Mouse (Mus musculus): Measurements from ENCODE around the gene 1700010I14Rik. TPM values are rescaled to one million over a fixed set of nuclear protein-coding genes. Genes with fewer than 3 reads are reported as not detected.

1700010I14Rik gene
- total and polyA plus RNA-seq, 3 experiments: 0.12 to 0.29 (median 0.23) TPM

GRCm38 (mm10) chr17:8976745-8977144 is 11.4 kb upstream of the 1700010I14Rik start:
- Histone ChIP-seq H3K9ac (ENCODE audit: low read depth, low read length) (no peak overlapping the region), H3K36me3 (ENCODE audit: control insufficient read depth, insufficient read depth, low read length) (no peaks in the 10 kb centered on the region), H3K27me3 (ENCODE audit: control insufficient read depth, insufficient read depth, low read length) (no peaks in the 10 kb centered on the region), H3K79me2 (replicated peaks; ENCODE audit: control insufficient read depth, insufficient read depth, low read length) (no peaks in the 10 kb centered on the region), H3K4me3 (no peak overlapping the region), H3K4me1 (ENCODE audit: control insufficient read depth, insufficient read depth, low read length) (no peaks in the 10 kb centered on the region), H3K27ac (no peak overlapping the region)
- DNase-seq: no peak
- TF ChIP-seq CTCF (IDR thresholded peaks at IDR 0.05) (no peak), EP300 (IDR thresholded peaks at IDR 0.05; ENCODE audit: insufficient read depth, low read depth, low read length) (no peak), POLR2A (IDR thresholded peaks at IDR 0.05; ENCODE audit: insufficient read depth, low read depth, low read length) (no peak)
- intact Hi-C loops (cut with DNase I): no loop called here
- WGBS: 88% methylated on average over 6 of the region's 6 CpGs

GRCm38 (mm10) chr17:8977271-8977670 is 10.9 kb upstream of the 1700010I14Rik start:
- Histone ChIP-seq H3K27me3 (ENCODE audit: control insufficient read depth, insufficient read depth, low read length) (no peaks in the 10 kb centered on the region), H3K36me3 (ENCODE audit: control insufficient read depth, insufficient read depth, low read length) (no peaks in the 10 kb centered on the region), H3K79me2 (replicated peaks; ENCODE audit: control insufficient read depth, insufficient read depth, low read length) (no peaks in the 10 kb centered on the region), H3K27ac (no peak overlapping the region), H3K9ac (ENCODE audit: low read depth, low read length) (no peak overlapping the region), H3K4me3 (no peak overlapping the region), H3K4me1 (ENCODE audit: control insufficient read depth, insufficient read depth, low read length) (no peaks in the 10 kb centered on the region)
- DNase-seq: no peak
- intact Hi-C loops (cut with DNase I): no loop called here
- TF ChIP-seq EP300 (IDR thresholded peaks at IDR 0.05; ENCODE audit: insufficient read depth, low read depth, low read length) (no peak), POLR2A (IDR thresholded peaks at IDR 0.05; ENCODE audit: insufficient read depth, low read depth, low read length) (no peak), CTCF (IDR thresholded peaks at IDR 0.05) (no peak)
- WGBS: 77% methylated on average over 2 of the region's 2 CpGs

DNA sequence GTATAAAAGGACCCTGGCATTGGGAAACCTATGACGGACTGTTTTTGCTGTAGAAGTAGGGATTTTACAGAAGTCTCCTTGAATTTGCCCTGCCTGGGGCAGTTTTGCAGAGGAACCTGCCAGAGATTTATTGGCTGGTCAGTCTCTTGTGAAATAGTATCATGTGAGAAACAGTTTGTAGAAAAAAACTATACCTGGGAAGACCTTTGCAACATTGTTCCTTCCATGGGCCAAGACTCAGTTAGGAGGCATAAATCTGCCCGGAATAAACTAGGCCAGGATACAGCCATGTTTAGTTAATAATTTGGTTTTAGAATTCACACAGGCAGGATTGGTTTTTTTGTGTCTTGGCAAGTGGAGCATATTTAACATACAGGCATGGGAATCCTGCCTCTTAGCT is 4.6 kb upstream of the 1700010I14Rik start:
- intact Hi-C loops (cut with DNase I): no loop called here
- no peaks in the 10 kb centered on the region; the same call in 1 of the 2 replicates for H3K4me1 ChIP-seq (ENCODE audit: control insufficient read depth, insufficient read depth, low read length)
- TF ChIP-seq POLR2A (IDR thresholded peaks at IDR 0.05; ENCODE audit: insufficient read depth, low read depth, low read length) (no peak), EP300 (IDR thresholded peaks at IDR 0.05; ENCODE audit: insufficient read depth, low read depth, low read length) (no peak), CTCF (IDR thresholded peaks at IDR 0.05) (no peak)
- no peak for DNase-seq
- no peak overlapping the region for H3K9ac ChIP-seq (ENCODE audit: low read depth, low read length)
- no peaks in the 10 kb centered on the region for H3K79me2 ChIP-seq (replicated peaks; ENCODE audit: control insufficient read depth, insufficient read depth, low read length)
- no peak overlapping the region for H3K27ac ChIP-seq
- H3K27me3 ChIP-seq (ENCODE audit: control insufficient read depth, insufficient read depth, low read length): no peaks in the 10 kb centered on the region
- H3K36me3 ChIP-seq (ENCODE audit: control insufficient read depth, insufficient read depth, low read length): no peaks in the 10 kb centered on the region
- no peak overlapping the region for H3K4me3 ChIP-seq
- 74% methylated on average over 2 of the region's 2 CpGs for WGBS

DNA sequence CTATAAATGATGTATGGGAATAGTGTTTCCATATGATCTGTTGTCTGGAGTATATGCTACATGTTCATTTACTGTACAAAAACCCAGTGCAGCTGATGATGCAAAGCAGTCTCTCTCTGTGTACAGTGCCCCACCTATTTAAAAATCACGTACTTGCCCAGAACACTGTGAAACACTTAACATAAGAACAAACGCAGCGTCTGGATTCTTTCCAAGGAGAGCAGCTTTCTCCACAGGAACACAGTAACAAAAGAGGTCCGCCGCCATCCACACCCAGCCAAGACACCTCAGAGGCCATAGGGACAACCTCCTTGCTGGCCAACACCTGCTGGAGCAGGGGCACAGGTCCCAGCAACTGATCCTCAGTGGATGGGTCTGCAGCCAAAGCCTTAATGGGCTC is 2.4 kb upstream of the 1700010I14Rik start:
- Histone ChIP-seq H3K4me1 (ENCODE audit: control insufficient read depth, insufficient read depth, low read length) (no peaks in the 10 kb centered on the region; the same call in 1 of the 2 replicates), H3K36me3 (ENCODE audit: control insufficient read depth, insufficient read depth, low read length) (no peaks in the 10 kb centered on the region), H3K27me3 (ENCODE audit: control insufficient read depth, insufficient read depth, low read length) (no peaks in the 10 kb centered on the region), H3K4me3 (no peak overlapping the region), H3K27ac (no peak overlapping the region), H3K79me2 (replicated peaks; ENCODE audit: control insufficient read depth, insufficient read depth, low read length) (no peaks in the 10 kb centered on the region), H3K9ac (ENCODE audit: low read depth, low read length) (no peak overlapping the region)
- TF ChIP-seq EP300 (IDR thresholded peaks at IDR 0.05; ENCODE audit: insufficient read depth, low read depth, low read length) (no peak), CTCF (IDR thresholded peaks at IDR 0.05) (no peak), POLR2A (IDR thresholded peaks at IDR 0.05; ENCODE audit: insufficient read depth, low read depth, low read length) (no peak)
- DNase-seq: no peak
- 35% methylated on average over 5 of the region's 5 CpGs for WGBS
- intact Hi-C loops (cut with DNase I): no loop called here

DNA sequence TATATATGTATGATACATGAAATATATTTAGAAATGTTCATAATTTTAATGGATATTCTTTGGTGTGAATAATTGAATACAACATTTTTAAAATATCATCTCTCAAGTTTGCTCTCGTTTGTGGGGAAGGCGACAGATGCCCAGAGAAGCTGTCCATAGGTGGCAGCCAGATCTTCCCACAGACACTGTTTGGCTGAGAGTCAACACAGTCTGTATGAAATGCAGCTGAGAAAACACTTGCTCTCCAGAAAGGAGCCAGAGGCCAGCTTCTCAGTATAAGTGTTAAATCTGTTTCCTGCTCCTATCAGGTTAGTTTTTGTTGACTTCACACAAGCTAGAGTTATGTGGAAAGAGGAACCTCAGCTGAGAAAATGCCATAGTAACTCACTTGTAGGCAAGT is 1.6 kb upstream of the 1700010I14Rik start:
- H3K9ac ChIP-seq (ENCODE audit: low read depth, low read length): no peak overlapping the region
- H3K79me2 ChIP-seq (replicated peaks; ENCODE audit: control insufficient read depth, insufficient read depth, low read length): no peaks in the 10 kb centered on the region
- 49% methylated on average over 2 of the region's 2 CpGs for WGBS
- TF ChIP-seq EP300 (IDR thresholded peaks at IDR 0.05; ENCODE audit: insufficient read depth, low read depth, low read length): no peak
- no peak for TF ChIP-seq POLR2A (IDR thresholded peaks at IDR 0.05; ENCODE audit: insufficient read depth, low read depth, low read length)
- TF ChIP-seq CTCF (IDR thresholded peaks at IDR 0.05): no peak
- intact Hi-C loops (cut with DNase I): no loop called here
- no peaks in the 10 kb centered on the region for H3K36me3 ChIP-seq (ENCODE audit: control insufficient read depth, insufficient read depth, low read length)
- no peaks in the 10 kb centered on the region for H3K27me3 ChIP-seq (ENCODE audit: control insufficient read depth, insufficient read depth, low read length)
- no peaks in the 10 kb centered on the region; the same call in 1 of the 2 replicates for H3K4me1 ChIP-seq (ENCODE audit: control insufficient read depth, insufficient read depth, low read length)
- no peak overlapping the region for H3K4me3 ChIP-seq
- H3K27ac ChIP-seq: no peak overlapping the region
- no peak for DNase-seq

DNA sequence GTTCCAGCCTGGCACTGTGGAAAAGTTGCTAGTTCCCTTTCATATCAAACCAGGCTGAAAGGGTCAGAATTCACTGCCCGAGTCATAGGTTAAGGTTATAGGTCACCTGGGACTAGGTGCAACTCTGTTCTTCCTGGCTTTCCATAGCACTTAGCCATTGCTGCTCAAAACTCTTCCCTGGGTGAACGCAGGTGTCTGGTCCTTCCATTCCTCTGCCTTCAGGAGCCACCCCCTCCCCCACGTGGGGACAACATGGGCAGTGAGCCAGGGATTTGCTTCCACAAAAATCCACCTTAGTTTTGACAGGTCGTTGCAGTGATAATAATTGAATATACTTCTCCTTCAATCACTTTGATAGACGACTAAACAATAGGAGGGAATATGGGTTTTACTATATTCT is 764 bp upstream of the 1700010I14Rik start:
- WGBS: 78% methylated on average over 5 of the region's 5 CpGs
- TF ChIP-seq POLR2A (IDR thresholded peaks at IDR 0.05; ENCODE audit: insufficient read depth, low read depth, low read length) (no peak), EP300 (IDR thresholded peaks at IDR 0.05; ENCODE audit: insufficient read depth, low read depth, low read length) (no peak), CTCF (IDR thresholded peaks at IDR 0.05) (no peak)
- no peak for DNase-seq
- H3K27ac ChIP-seq: no peak overlapping the region
- H3K4me1 ChIP-seq (ENCODE audit: control insufficient read depth, insufficient read depth, low read length): no peaks in the 10 kb centered on the region; the same call in 1 of the 2 replicates
- no peak overlapping the region for H3K4me3 ChIP-seq
- H3K27me3 ChIP-seq (ENCODE audit: control insufficient read depth, insufficient read depth, low read length): no peaks in the 10 kb centered on the region
- H3K9ac ChIP-seq (ENCODE audit: low read depth, low read length): no peak overlapping the region
- no peaks in the 10 kb centered on the region for H3K79me2 ChIP-seq (replicated peaks; ENCODE audit: control insufficient read depth, insufficient read depth, low read length)
- no peaks in the 10 kb centered on the region for H3K36me3 ChIP-seq (ENCODE audit: control insufficient read depth, insufficient read depth, low read length)
- intact Hi-C loops (cut with DNase I): no loop called here
